Mouse (Mus musculus): Measurements from ENCODE around the gene Zfp697. TPM values are rescaled to one million over a fixed set of nuclear protein-coding genes. Genes with fewer than 3 reads are reported as not detected.
"Not testable (repeated sequence)": the region's sequence is repeated elsewhere in the genome, so short reads cannot be mapped to it uniquely, and the experiment has no call there.

Zfp697 gene
- polyA plus RNA-seq, 1 experiment from 2014 or later: 2.9 TPM

DNA sequence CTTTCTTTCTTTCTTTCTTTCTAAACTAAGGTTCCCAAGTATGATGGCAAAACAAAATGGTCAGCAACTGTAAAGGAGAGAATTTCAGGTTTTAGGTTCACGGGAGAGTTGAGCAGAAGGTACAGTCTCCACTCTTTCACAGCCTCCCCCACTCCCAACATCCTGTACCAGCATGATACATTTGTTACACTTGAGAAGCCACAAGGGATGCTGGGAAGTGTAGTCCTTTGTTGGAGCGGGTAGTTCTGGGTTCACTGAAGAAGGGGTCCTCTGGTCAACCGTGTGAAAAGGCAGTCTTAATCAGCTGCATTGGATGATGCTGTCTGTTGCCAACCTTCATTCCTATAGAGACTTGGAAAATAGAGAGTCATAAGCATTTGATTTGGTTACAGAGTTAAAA, 7.0 kb downstream of the Zfp697 start:
- no peaks in the 10 kb centered on the region for H3K4me1 ChIP-seq (ENCODE audit: insufficient read depth)
- no peaks in the 10 kb centered on the region for H3K9me3 ChIP-seq (ENCODE audit: low read length)
- H3K4me3 ChIP-seq (ENCODE audit: low read depth, low read length): no peak overlapping the region
- ATAC-seq (no peak), DNase-seq (no peak)
- no peak overlapping the region for H3K9ac ChIP-seq (replicated peaks)
- 65% methylated on average over 3 of the region's 3 CpGs for WGBS (ENCODE audit: insufficient replicate concordance)
- H3K4me2 ChIP-seq (ENCODE audit: low read depth, low read length): no peak overlapping the region
- TF ChIP-seq EP300 (IDR thresholded peaks at IDR 0.05; ENCODE audit: low read depth): no peak
- no peak for TF ChIP-seq CTCF (IDR thresholded peaks at IDR 0.05; ENCODE audit: low read depth)
- no peaks in the 10 kb centered on the region for H3K36me3 ChIP-seq (replicated peaks; ENCODE audit: insufficient read depth, low read length)
- H3K27ac ChIP-seq (ENCODE audit: low read depth): no peak overlapping the region
- no peaks in the 10 kb centered on the region for H3K27me3 ChIP-seq (ENCODE audit: insufficient read depth, low read length)

DNA sequence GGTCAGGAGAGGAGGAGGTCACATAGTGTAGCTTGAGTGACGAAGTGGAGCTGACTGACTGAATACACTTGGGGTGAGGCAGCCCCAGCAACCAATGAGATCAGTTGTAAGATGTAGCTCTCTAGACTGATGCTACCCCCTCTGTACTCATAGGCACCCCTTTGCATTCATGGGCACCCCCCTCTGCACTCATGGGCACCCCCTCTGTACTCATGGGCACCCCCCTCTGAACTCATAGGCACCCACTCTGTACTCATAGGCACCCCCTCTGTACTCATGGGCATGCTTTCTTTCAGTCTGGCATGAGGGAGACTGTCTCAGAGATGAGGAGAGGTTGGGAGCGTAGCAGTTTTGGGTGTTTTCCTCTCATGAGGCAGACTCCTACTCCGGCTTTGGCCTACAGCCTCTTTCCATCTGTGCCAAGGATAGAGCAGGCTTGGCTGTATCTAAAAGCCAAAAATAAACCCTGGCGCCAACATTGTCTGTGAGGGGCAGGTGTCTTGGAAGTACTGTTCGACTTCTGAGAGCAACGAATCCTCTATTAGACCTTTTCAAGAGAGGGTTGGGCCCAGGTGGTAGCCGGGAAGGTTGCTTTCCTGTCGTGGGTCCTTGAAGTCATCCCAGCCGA, 22.1 kb downstream of the Zfp697 start:
- not testable (repeated sequence) for H3K9me3 ChIP-seq (ENCODE audit: low read length); H3K4me1 ChIP-seq (ENCODE audit: insufficient read depth); H3K9ac ChIP-seq (replicated peaks); H3K4me2 ChIP-seq (ENCODE audit: low read depth, low read length); H3K27me3 ChIP-seq (ENCODE audit: insufficient read depth, low read length); H3K27ac ChIP-seq (ENCODE audit: low read depth); H3K4me3 ChIP-seq (ENCODE audit: low read depth, low read length); DNase-seq; H3K36me3 ChIP-seq (replicated peaks; ENCODE audit: insufficient read depth, low read length); ATAC-seq
- WGBS (ENCODE audit: insufficient replicate concordance): 84% methylated on average over 7 of the region's 9 CpGs

DNA sequence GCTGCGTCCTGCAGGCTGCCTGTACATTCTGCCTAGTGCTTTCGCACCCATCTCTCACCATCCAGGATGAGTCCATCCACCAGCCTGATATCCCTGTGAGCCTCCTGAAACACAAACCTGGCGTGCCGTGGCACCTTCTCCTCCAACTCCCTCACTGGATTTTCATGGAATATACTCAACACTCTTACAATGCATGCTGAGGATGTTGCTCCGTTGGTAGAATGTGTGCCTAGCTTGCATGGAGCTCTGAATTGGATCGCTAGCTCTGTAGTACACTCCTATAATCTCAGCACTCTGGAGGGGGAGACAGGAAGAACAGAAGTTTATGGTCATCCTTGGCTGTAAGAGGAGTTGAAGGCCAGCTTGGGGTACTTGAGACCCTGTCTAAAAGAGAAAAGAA, 23.6 kb downstream of the Zfp697 start:
- 85% methylated on average over 6 of the region's 6 CpGs for WGBS (ENCODE audit: insufficient replicate concordance)
- not testable (repeated sequence) for H3K27me3 ChIP-seq (ENCODE audit: insufficient read depth, low read length); H3K9me3 ChIP-seq (ENCODE audit: low read length); DNase-seq; H3K4me2 ChIP-seq (ENCODE audit: low read depth, low read length); H3K4me3 ChIP-seq (ENCODE audit: low read depth, low read length); H3K9ac ChIP-seq (replicated peaks); H3K4me1 ChIP-seq (ENCODE audit: insufficient read depth); ATAC-seq; H3K36me3 ChIP-seq (replicated peaks; ENCODE audit: insufficient read depth, low read length); H3K27ac ChIP-seq (ENCODE audit: low read depth)

DNA sequence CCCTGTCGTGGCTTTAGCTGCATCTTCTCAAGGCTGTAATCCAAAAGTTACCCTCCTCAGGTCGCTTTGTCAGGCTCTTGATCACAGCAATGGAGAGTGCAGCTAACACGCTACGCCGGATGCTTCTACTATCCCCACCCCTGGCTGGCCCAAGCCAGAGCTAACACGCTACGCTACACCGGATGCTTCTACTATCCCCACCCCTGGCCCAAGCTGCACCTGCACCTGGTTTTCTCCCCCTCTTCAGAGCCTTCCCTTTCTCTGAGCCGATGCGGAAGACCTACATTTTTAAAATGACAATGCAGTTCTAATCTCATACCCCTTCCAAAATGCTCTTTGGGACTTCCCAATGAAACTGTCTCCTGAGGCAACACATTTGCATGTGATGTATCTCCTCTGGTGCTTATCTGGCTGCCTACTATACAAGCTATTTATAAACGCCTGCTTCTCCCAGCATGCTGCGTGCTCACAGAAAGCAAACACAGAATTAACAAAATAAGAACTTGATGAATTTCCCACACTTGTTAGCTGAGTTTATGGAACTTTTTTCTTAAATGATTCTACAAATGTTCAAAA, 24.4 kb downstream of the Zfp697 start:
- H3K36me3 ChIP-seq (replicated peaks; ENCODE audit: insufficient read depth, low read length); H3K27ac ChIP-seq (ENCODE audit: low read depth); H3K9me3 ChIP-seq (ENCODE audit: low read length); H3K9ac ChIP-seq (replicated peaks); DNase-seq; H3K4me2 ChIP-seq (ENCODE audit: low read depth, low read length); ATAC-seq; H3K4me3 ChIP-seq (ENCODE audit: low read depth, low read length); H3K27me3 ChIP-seq (ENCODE audit: insufficient read depth, low read length); H3K4me1 ChIP-seq (ENCODE audit: insufficient read depth): not testable (repeated sequence)
- 55% methylated on average over 12 of the region's 12 CpGs for WGBS (ENCODE audit: insufficient replicate concordance)

DNA sequence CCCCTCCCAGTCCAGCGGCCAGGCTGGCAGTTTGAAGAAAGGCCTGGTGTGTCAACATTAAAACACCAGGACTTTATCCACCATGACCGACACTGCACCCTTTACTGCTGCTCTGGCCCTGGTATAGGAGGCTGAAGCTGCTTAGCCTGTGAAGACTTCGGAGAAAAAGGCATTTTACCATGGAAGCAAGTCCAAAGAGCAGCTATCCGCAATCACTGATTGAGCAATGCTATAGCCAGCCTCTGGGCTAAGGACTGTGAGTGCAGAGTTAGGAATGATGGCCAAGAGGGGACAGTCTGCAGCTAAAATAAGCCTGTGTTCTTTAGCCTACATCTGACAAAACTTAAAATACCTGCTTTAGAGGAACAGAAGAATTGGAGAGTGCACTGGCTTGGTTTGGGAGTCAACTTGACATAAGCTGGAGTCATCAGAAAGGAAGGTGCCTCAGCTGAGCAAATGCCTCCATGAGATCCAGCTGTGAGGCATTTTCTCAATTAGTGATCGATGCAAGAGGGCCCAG, 25.1 kb downstream of the Zfp697 start:
- H3K27me3 ChIP-seq (ENCODE audit: insufficient read depth, low read length); H3K4me1 ChIP-seq (ENCODE audit: insufficient read depth); H3K27ac ChIP-seq (ENCODE audit: low read depth); H3K9me3 ChIP-seq (ENCODE audit: low read length); H3K4me2 ChIP-seq (ENCODE audit: low read depth, low read length); DNase-seq; H3K4me3 ChIP-seq (ENCODE audit: low read depth, low read length); H3K9ac ChIP-seq (replicated peaks); H3K36me3 ChIP-seq (replicated peaks; ENCODE audit: insufficient read depth, low read length): not testable (repeated sequence)
- WGBS (ENCODE audit: insufficient replicate concordance): 44% methylated on average over 5 of the region's 5 CpGs
- ATAC-seq: peak; percentile 64

DNA sequence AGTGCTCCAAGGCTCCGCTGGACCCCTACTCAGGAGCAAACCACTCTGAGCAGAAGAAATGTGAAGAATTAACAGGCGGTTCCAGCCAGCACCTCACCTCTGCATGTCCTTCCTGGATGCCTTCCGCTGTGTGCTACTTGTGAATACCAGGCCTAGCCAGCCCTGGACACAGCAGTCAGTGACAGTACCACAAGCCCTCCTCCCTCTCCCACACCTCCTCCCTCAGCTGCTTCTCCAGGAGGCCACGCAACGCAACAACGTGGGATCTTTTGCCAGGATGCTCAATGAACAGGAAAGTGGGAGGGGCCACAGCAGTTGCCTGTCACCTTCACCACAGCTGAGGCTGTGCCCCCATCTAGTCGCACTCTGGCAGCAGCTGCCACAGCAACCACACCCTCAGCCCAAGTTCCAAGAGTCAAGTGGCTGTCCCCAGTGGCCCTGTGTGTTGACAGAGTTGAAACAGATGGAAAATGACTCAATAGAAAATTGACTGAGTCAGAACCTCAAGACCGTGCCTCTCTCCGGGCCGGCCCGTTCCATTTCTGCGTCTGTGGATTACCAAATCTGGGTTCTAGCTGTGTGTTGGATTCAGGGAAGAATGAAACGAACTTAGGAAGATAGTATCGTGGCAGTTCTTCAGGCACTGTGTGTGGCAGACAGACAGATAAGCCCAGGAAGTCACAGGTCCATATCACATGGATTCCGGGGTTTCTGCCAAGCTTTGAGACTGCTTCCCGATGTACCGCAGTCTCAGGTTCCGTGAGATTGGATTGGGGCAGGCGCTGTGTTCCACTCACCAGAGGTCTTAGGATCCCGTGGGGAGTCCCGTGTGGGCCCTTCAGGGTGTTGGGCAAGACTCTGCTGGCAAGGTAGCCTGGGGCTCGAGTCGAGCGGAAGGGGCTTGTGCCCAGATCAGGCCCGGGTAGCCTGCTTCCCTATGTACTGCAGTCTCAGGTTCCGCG, 28.6 kb downstream of the Zfp697 start:
- H3K36me3 ChIP-seq (replicated peaks; ENCODE audit: insufficient read depth, low read length); H3K27me3 ChIP-seq (ENCODE audit: insufficient read depth, low read length); H3K9me3 ChIP-seq (ENCODE audit: low read length); DNase-seq; H3K27ac ChIP-seq (ENCODE audit: low read depth); H3K4me2 ChIP-seq (ENCODE audit: low read depth, low read length); H3K4me1 ChIP-seq (ENCODE audit: insufficient read depth); H3K9ac ChIP-seq (replicated peaks); H3K4me3 ChIP-seq (ENCODE audit: low read depth, low read length): not testable (repeated sequence)
- WGBS (ENCODE audit: insufficient replicate concordance): 82% methylated on average over 16 of the region's 27 CpGs
- ATAC-seq: peak; percentile 17; the same call in 1 of the 2 replicates
